Mouse (Mus musculus) lung, embryonic 14.5 days (tissue): ENCODE measurements around the gene Tmco5b. TPM values are rescaled to one million over a fixed set of nuclear protein-coding genes. Genes with fewer than 3 reads are reported as not detected.

Source experiments
- ATAC-seq: fragments of 200-750 bp; cut with Nextera tagmentation; 2 replicates; pipeline ENCODE4 v1.8.0; 2017; ENCODE audit warnings: mild to moderate bottlenecking, moderate TSS enrichment, moderate library complexity; ENCODE audit not compliant: insufficient read depth
- DNase-seq: peaks from one replicate; pipeline ENCODE4 v3.0.0-alpha.2; 2015
- H3K27ac ChIP-seq: fragments of 300-500 bp; sonication (generic); 2 replicates; pipeline ENCODE4 v1.5.1; 2014; ENCODE audit warnings: low read depth, mild to moderate bottlenecking, moderate library complexity
- H3K27me3 ChIP-seq: fragments of 300-500 bp; sonication (generic); 2 replicates; pipeline ENCODE4 v1.6.1; 2014; ENCODE audit warnings: low read length, control low read depth; ENCODE audit not compliant: insufficient read depth
- H3K36me3 ChIP-seq: fragments of 300-500 bp; sonication (generic); 2 replicates; pipeline ENCODE4 v1.6.1; 2014; ENCODE audit warnings: control low read depth; ENCODE audit not compliant: insufficient read depth
- H3K4me1 ChIP-seq: fragments of 300-500 bp; sonication (generic); 2 replicates; pipeline ENCODE4 v1.6.1; 2014; ENCODE audit warnings: antibody characterized with exemption, control low read depth; ENCODE audit not compliant: insufficient read depth
- H3K4me2 ChIP-seq: fragments of 300-500 bp; sonication (generic); 2 replicates; pipeline ENCODE4 v1.6.1; 2014; ENCODE audit warnings: mild to moderate bottlenecking
- H3K4me3 ChIP-seq: fragments of 300-500 bp; sonication (generic); 2 replicates; pipeline ENCODE4 v1.5.1; 2014; ENCODE audit warnings: low read depth, low read length
- H3K9ac ChIP-seq: fragments of 300-500 bp; sonication (generic); 2 replicates; pipeline ENCODE4 v1.6.1; 2014
- H3K9me3 ChIP-seq: fragments of 300-500 bp; sonication (generic); 2 replicates; pipeline ENCODE4 v1.6.1; 2016; ENCODE audit warnings: low read depth, low read length, control low read depth
- CTCF ChIP-seq: IDR thresholded peaks from 2 replicates; pipeline ENCODE4 v1.5.1; 2016; ENCODE audit warnings: antibody characterized with exemption, low read depth
- WGBS: fragments of 180-500 bp; shearing (Covaris S2); extraction: QIAGEN DNeasy Blood & Tissue Kit; methylation state at CpG from one replicate; pipeline ENCODE4 v1.1.7; 2014; 5-methylcytosine and 5-hydroxymethylcytosine counted together
- polyA plus RNA-seq: library from polyadenylated mRNA; unstranded; fragments of >200 nt; fragmentation: Nextera tagmentation; extraction: Ambion mirVana; gene quantifications from 2 replicates; pipeline ENCODE4 v1.2.1, GENCODE M21; 2014

The Tmco5b gene
- polyA plus RNA-seq: not detected in 2 replicates

- Histone ChIP-seq H3K9me3 (no peaks in the 10 kb centered on the region), H3K4me1 (no peaks in the 10 kb centered on the region), H3K36me3 (no peaks in the 10 kb centered on the region), H3K4me3 (no peak within 1 kb of the TSS), H3K9ac (no peak within 1 kb of the TSS), H3K27ac (no peak within 1 kb of the TSS), H3K27me3 (no peaks in the 10 kb centered on the region), H3K4me2 (no peak within 1 kb of the TSS)
- DNase-seq (no peak), ATAC-seq (no peak)
- no peak for TF ChIP-seq CTCF
- 84% methylated on average over 2 of the region's 2 CpGs for WGBS
Observed at GRCm38 (mm10) chr2:113285432-113285831, at the start of gene Tmco5b. Gene Tmco5b, plus strand, starts transcription at chr2:113285732.

GRCm38 (mm10) chr2:113236993-113237392 is 48.5 kb upstream of the Tmco5b start:
- Histone ChIP-seq H3K9ac (no peak overlapping the region), H3K4me1 (no peaks in the 10 kb centered on the region), H3K27ac (no peak overlapping the region), H3K4me3 (no peak overlapping the region), H3K36me3 (no peaks in the 10 kb centered on the region), H3K9me3 (no peaks in the 10 kb centered on the region), H3K4me2 (no peak overlapping the region), H3K27me3 (no peaks in the 10 kb centered on the region)
- no peak for TF ChIP-seq CTCF
- 57% methylated on average over 1 of the region's 1 CpGs for WGBS
- DNase-seq: no peak
- no peak for ATAC-seq

- no peak for DNase-seq
- ATAC-seq: no peak
- no peak overlapping the region for H3K27ac ChIP-seq
Observed at GRCm38 (mm10) chr2:113238871-113239270, 46.7 kb upstream of the Tmco5b start.

GRCm38 (mm10) chr2:113302349-113303239 is 17.1 kb downstream of the Tmco5b start:
- TF ChIP-seq CTCF: peak; percentile 60
- WGBS: 34% methylated on average over 18 of the region's 18 CpGs
- H3K9me3 ChIP-seq: no peaks in the 10 kb centered on the region
- peak; percentile 81 for DNase-seq
- H3K4me2 ChIP-seq: no peak overlapping the region
- H3K36me3 ChIP-seq: no peaks in the 10 kb centered on the region
- no peak overlapping the region; the same call in 1 of the 2 replicates for H3K9ac ChIP-seq
- no peak overlapping the region for H3K4me3 ChIP-seq
- ATAC-seq: no peak; the same call in 1 of the 2 replicates
- no peaks in the 10 kb centered on the region for H3K27me3 ChIP-seq
- H3K4me1 ChIP-seq: no peaks in the 10 kb centered on the region
- H3K27ac ChIP-seq: no peak overlapping the region

More at GRCm38 (mm10) chr2:113238871-113239270, 46.7 kb upstream of the Tmco5b start:
- no peaks in the 10 kb centered on the region for H3K9me3 ChIP-seq
- H3K9ac ChIP-seq: no peak overlapping the region
- no peak overlapping the region for H3K4me3 ChIP-seq
- no peak overlapping the region for H3K4me2 ChIP-seq
- no peaks in the 10 kb centered on the region for H3K36me3 ChIP-seq
- H3K27me3 ChIP-seq: no peaks in the 10 kb centered on the region
- 47% methylated on average over 5 of the region's 5 CpGs for WGBS
- H3K4me1 ChIP-seq: no peaks in the 10 kb centered on the region
- TF ChIP-seq CTCF: no peak

- Histone ChIP-seq H3K36me3 (no peaks in the 10 kb centered on the region), H3K27me3 (no peaks in the 10 kb centered on the region), H3K27ac (no peak overlapping the region), H3K4me3 (no peak overlapping the region), H3K4me1 (no peaks in the 10 kb centered on the region), H3K4me2 (no peak overlapping the region), H3K9me3 (no peaks in the 10 kb centered on the region), H3K9ac (no peak overlapping the region)
- ATAC-seq (peak; percentile 41; the same call in 1 of the 2 replicates), DNase-seq (no peak)
- no peak for TF ChIP-seq CTCF
- 67% methylated on average over 4 of the region's 4 CpGs for WGBS
Observed at GRCm38 (mm10) chr2:113303240-113303538, 17.7 kb downstream of the Tmco5b start.

- Histone ChIP-seq H3K4me1 (no peaks in the 10 kb centered on the region), H3K27ac (no peak overlapping the region), H3K9ac (no peak overlapping the region), H3K9me3 (no peaks in the 10 kb centered on the region), H3K27me3 (no peaks in the 10 kb centered on the region), H3K36me3 (no peaks in the 10 kb centered on the region), H3K4me3 (no peak overlapping the region), H3K4me2 (no peak overlapping the region)
- ATAC-seq (peak; percentile 75), DNase-seq (peak; percentile 83)
- 4% methylated on average over 4 of the region's 4 CpGs for WGBS
- peak; percentile 92 for TF ChIP-seq CTCF
Observed at GRCm38 (mm10) chr2:113305339-113305738, 19.8 kb downstream of the Tmco5b start.

- TF ChIP-seq CTCF: no peak
Observed at GRCm38 (mm10) chr2:113311211-113311610, 25.7 kb downstream of the Tmco5b start.

More at GRCm38 (mm10) chr2:113311211-113311610, 25.7 kb downstream of the Tmco5b start:
- H3K27ac ChIP-seq: no peak overlapping the region
- no peak overlapping the region for H3K4me3 ChIP-seq
- no peak for DNase-seq
- no peak overlapping the region for H3K9ac ChIP-seq
- no peak for ATAC-seq
- no peaks in the 10 kb centered on the region for H3K4me1 ChIP-seq
- H3K36me3 ChIP-seq: no peaks in the 10 kb centered on the region
- H3K4me2 ChIP-seq: no peak overlapping the region
- H3K27me3 ChIP-seq: no peaks in the 10 kb centered on the region
- H3K9me3 ChIP-seq: no peaks in the 10 kb centered on the region
- WGBS: 71% methylated on average over 3 of the region's 3 CpGs
